Mouse (Mus musculus) testis, postnatal 14 days (tissue): Measurements from ENCODE around the gene Coq8b.
"Not testable (repeated sequence)": the region's sequence is repeated elsewhere in the genome, so short reads cannot be mapped to it uniquely, and the experiment has no call there.

Source experiments
- DNase-seq: peaks from one replicate; pipeline ENCODE4 v3.0.0; 2021; ENCODE audit warnings: low spot score

The Coq8b gene

DNA sequence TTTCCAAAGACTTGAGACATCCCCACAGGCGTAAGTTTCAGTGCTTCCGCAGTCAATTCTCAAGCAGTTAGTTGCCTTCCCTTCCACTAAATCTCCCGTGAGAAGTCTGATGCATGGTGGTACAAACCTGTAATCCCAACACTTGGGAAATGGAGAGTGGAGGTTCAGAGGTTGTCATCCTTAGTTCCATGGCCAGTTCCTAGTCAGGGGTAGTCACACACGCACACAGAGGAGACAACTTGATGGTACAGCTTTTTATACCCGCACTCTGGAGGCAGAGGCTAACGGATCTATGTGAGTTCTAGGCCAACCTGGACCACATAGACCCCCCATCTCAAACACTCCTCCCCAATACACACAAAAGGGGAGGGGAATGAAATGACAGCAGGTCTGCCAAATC is 4.0 kb upstream of the Coq8b start:
- DNase-seq, result no peak

DNA sequence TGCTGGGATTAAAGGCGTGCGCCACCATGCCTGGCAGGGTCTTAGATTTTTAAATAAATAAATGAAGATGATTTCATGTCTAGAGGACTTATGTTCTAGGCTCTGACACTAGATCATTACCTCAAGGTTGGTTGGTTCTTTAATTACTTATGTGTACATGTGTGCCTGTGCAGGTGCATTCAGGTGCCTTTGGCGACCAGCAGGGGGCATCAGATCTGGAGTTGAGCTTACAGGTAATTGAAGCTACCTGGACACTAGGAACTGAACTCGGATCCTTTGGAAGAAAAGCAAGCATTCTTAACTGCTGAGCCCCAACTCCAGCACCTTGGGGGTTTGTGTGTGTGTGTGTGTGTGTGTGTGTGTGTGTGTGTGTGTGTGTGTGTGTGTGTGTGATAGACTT is 2.0 kb upstream of the Coq8b start:
- DNase-seq, result no peak

DNA sequence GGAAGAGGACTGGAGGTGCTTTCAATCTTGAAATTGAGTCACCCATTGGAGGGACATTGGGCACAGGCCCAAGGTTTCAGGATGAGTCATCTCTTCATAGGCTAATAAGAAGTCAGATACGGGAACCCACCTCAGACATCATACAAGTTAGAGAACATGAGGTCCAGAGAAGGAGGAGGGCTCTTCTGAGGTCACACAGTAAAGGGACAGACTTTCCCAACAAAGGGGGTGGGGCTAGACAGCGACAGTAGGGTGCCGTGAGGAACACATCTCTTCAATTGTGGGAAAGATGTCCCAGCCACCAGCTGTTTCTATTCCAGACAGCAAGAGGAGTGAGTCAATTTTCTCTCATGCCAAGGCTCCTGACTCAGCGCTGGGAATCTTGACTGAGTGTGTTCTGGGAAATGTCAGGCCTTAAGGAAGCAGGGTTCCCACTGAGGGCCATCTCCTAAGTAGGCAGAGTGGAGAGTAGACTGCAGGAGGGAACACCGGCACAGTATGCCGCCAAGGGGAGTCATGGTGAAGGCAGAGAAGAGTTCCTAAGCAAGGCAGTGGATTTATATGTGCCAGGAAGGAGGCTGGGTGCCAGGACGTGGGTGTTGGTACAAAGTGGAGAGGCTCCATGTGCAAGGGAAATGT is 1.0 kb upstream of the Coq8b start:
- DNase-seq, result no peak

DNA sequence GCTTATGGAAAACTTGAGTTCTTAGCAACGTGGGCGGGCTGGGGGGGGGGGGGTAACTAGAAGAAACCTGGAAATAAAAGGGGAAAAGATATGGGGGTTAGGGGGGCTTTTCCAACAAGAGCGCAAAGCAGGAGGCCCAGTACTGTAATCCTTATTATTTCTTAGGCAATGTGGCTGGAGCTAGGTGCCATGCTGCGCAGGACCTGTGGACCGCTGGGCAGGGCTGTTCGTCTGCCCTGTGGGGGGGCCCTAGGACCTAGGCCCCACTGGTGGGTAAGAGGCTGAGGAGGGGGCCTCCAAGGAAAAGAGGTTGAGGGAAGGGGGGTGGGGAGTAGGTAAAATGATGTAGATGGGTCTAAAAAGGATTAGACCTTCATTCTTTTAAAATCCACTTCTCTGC is 477 bp downstream of the Coq8b start:
- no peak for DNase-seq

DNA sequence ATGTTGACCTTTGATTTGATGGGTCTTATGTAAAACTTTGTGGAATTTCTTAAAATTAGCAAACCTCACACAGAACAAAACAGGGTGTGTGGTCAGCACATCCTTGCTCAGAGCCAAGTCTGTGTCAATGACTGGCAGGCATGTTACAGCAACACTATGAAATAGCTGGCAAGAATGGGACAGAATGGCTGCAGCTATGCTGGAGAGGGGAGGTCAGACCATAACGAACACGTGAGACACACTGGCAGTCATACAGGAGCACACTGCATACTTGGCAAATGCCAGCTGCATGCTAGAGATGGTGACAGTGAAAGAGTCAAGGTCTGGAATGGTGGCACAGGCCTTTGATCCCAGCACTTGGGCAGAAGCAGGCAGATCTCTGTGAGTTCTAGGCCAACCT is 2.9 kb downstream of the Coq8b start:
- no peak for DNase-seq

DNA sequence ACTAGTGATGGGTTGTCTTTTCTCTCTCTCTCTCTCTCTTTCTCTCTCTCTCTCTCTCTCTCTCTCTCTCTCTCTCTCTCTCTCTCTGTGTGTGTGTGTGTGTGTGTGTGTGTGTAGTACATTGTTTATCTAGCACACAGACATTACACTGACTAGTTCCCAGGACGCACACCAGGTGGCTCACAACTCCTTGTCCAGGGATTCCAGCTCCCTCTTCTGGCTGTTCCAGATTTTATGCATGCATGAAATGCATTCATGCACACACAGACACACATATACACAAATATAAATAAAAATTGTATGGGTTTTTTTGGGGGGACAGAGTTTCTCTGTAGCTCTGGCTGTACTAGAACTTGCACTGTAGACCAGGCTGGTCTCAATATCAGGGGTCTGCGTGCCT is 4.7 kb downstream of the Coq8b start:
- DNase-seq, result no peak

DNA sequence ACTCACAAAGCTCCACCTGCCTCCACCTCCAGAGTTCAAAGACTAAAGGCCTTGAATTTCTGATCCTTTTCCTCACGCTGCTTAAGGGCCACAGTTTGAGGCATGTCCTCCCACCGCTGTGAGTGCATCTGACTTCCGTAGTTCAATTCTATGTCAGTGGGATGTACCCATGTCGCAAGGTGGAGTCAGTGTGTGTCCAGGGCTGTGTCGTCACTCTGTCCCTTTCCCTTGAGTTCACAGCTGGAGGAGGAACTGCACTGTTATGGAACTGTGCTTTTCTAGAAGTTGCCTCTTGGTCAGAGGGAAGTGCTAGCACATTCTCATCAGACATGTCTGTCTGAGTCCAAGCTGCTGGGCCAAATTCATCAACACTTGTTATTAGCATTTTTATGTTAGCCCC is 5.7 kb downstream of the Coq8b start:
- no peak for DNase-seq

DNA sequence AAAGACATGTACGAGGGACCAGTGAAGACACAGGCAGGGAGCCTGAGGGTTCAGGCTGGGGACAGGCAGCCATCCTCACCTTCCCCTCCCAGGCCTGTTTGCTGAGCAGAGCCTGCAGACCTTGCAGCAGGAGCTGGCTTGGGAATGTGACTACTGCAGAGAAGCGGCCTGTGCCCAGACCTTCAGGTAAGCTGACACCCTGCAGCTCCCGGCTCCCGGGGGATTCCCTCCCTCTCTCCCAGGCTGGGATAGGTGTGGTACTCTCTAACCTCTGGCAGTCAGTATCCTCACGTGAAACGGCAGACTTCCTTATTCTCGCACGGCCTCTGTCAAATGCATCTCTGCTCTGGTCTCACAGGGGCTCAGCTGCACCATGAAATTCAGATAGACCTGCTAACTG is 10.4 kb downstream of the Coq8b start:
- no peak for DNase-seq

DNA sequence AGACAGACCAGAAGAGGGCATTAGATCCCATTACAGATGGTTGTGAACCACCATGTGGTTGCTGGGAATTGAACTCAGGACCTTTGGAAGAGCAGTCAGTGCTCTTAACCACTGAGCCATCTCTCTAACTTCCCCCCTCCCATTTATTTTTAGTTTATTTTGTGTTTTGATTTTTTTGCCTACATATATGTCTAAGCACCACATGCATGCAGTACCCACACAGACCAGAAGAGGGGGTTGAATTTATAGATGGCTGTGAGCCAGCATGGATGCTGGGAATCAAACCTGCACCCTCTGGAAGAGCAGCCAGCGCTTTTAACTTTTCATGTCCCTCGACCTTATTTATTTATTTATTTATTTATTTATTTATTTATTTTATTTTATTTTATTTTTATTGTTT is 11.3 kb downstream of the Coq8b start:
- DNase-seq, result not testable (repeated sequence)

DNA sequence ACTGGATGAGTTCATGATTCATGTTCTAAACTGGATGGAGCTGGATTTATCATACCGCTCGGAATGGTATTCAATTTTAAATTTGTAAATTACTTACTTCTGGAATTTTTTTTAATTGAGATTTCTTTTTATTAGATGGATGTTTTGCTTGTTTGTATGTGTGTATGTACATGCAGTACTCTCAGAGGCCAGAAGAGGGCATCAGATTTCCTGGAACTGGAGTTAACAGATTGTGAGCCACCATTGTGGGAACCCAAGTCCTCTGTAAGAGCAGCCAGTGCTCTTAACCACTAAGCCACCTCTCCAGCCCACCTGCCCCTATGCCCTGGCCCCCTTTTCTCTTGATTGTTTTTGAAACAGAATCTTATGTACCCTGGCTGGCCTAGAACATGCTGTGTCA is 16.3 kb downstream of the Coq8b start:
- DNase-seq, result no peak

DNA sequence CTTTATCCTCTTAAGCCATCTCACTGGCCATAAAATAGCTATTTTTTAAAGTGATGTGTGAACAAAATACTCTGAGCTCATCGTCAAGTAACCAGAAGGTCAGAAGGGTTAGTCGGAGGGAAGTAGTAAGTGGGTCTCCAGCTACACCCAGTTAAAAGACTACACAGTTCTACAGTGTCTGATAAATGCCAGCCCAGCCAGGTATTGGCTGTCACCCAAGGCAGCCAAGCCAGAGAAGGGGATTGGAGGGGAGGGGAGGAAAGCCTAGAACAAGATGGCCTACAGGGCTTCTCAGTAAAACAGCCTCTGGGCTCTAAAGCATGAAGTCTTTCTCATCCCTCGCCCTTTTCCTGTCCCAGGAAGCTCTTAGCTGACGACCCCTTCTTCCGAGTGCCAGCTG is 17.1 kb downstream of the Coq8b start:
- no peak for DNase-seq

DNA sequence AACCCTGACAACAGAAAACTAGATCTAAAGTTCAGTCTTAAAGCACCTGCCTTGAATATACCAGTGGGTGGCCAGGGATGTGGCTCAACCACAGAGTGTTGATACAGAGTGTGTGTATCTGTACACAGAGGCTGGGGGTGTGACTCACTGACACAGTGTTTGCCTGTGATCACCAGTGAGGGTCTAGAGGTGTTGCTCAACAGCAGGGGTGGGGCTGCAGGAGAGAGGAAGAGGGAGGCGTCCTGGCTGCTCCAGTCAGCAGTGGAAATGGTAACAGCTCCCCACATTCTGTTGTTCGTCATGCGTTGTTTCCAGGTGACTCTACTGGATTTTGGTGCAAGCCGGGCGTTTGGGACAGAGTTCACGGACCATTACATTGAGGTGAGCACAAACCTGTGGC is 19.1 kb downstream of the Coq8b start:
- DNase-seq, result no peak

DNA sequence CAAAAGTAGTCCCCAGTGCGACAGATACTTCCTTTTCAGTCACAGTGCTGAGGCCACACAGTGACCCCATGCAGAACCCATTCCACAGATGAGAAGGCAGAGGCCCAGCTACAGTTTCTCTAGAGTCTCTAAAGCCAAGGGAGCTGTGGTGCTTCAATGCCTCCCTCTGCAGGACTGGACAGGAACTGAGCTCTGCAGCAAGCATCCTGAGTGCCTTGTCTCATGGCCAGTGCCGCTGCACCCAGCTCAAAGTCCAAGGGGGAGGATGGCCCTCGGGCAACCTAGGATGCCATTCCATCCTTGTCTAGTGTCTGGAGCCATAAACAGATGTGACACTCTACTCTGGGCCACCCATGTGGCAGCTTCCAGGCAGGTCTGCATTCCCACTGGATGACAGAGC is 22.9 kb downstream of the Coq8b start:
- no peak for DNase-seq

DNA sequence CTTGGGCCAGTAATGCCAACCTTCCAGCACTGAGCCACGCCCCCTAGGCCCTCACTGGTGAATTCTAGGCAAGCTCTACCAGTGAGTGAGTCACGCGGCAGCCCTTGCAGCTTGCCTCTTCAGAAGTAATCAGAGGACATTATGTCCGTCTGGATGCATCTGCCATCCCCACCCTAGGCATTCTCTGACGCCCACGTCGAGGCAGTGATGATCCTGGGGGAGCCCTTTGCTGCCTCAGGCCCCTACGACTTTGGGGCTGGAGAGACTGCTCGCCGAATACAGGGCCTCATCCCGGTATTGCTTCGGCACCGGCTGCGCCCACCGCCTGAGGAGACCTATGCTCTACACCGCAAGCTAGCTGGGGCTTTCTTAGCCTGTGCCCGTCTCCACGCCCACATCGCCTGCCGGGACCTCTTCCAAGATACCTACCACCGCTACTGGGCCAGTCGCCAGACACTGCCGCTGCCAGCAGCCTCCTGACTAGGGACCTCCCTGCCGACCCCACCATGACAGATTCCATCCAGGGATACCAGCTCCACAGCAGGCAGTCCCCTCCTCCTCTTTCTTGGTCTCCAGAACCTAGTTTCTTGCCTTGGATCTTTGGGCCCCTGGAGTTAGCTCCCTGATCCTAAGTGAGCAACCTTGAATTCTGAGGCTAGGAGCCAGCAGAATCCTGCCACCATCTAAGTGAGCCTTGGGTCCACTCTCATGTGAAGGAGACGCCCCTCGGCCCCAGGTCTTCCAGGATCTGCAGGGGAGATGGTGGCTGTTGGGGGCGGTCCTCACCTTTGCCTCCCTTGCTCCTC is 24.4 kb downstream of the Coq8b start:
- DNase-seq, result peak; percentile 52

DNA sequence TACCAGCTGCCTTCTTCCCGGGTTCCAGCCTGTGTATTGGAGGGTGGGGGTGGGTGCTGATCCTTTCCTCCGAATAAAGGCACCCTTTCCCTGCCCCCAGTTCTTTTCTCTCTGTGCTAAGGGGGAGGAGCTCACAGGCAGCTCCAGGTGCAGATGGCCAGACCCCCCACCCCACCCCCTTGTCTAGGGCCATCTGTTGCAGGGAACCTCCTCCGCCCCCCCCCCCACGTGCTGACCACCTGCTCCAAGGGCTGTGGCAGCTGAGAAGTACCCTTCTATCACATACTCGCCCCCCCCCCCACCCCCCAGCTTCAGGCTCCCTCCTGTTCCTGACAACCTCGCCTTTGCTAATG is 25.0 kb downstream of the Coq8b start:
- no peak for DNase-seq

DNA sequence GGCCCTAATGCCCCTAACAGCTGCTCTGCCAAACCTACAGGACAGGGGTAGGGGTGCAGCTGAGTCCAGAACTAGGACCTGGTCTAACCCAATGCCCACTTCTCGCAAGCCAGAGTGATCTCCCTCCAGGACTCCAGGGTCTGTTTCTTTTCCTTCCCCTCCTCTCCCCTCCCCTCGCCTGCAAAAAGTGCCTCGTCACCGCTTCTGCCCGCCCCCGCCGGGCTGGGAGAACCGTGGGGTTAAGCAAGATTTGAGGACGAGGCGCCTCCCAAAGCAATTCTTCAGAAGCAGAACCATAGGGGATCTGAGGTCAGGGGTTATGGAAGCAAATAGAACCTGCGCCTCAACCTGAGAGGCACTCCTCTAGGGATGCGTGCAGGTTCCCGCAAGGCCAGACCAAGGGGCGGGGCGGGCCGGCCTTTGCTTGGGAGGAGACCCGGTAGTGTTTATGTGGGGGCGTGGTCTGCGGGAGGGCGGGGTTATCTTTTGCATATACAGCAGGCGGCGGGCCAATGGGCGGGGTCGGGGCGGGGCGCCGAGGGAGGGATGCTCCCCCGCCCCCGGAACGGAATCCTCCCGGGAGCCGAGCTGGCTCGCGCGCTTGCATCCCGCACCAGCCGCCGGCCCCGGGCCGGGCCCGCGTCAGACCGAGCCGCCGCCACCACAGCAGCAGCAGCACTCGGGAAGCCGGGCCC is 25.5 kb downstream of the Coq8b start, which contains the start of gene Numbl:
Gene Numbl (plus strand): TSS at position 229 of the 695 bp plus-strand sequence.
- DNase-seq, result peak; percentile 95

DNA sequence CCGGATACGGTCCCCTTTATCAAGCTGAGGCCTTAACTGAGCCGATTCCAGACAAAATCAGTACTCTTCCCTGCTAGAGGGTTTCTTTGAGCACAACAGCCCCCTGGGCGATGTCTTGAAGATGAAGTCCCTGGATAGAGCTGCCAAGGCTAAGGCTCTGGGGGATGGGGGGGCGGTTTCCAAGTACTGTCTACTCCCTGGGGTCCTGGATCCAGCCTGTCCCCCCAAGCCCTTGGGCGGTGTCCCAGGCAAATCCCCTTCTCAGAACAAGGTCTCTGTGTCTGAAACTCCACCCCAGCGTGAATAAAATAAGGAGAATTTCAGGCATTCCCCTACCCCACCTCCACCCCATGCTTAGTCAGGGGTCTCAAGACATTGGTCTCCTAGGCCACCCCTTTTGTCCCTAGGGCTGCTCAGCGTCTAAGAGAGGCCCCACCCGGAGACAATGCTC is 26.5 kb downstream of the Coq8b start:
- no peak for DNase-seq

DNA sequence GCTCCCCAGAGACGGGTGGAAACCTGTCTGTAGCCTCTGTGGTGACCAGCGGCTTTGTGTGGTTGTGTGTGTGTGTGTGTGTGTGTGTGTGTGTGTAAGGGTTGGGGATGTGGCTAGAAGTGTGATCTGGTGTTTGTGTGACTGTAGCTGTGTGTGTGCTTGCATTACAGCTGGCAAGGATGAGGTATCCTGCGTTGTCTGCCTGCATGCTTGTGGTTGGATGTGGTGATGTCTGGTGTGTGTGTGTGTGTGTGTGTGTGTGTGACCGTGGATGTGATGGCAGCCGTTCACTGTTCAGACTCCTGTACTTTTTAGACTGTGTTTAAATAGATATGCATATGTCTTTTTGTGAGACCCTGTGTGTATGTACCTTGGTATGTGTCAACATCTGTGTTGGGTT is 26.9 kb downstream of the Coq8b start:
- no peak for DNase-seq

DNA sequence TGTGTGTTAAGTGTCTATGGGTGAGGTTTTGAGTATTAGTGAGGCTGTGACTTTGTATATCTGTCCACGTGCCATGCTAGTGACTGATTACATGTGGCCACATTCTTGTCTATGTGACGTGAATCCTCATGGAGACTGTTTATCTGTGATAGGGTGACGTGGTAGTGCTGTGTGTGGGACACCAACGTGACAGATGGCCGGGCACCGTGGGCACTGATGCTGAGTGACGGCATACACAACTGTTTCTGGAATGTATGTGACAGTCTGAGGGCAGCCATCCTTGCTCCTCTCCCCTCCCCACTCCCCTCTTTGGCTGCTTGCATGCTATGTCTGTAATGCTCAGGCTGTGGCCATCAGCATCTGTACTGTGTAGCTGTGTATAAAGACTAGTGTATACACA is 28.0 kb downstream of the Coq8b start:
- no peak for DNase-seq

DNA sequence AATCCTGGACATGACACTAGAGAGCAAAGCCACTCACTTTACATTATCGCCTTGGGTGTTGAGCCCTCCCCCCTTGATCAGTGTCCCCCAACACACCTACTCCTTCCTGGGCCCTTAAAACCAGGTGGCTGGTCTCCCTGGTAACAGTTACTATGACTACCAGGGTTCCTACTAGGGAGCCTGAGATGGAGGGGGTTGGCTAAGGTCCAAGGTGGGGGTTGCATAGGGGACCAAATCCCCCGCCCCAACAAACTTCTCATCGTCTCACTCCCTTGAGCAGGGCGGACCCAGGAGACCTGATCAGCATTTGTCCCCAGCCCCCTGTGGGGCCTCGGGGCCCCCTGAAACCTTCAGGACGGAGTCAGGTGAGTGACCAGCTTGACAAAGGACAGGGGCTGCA is 29.1 kb downstream of the Coq8b start:
- no peak for DNase-seq

DNA sequence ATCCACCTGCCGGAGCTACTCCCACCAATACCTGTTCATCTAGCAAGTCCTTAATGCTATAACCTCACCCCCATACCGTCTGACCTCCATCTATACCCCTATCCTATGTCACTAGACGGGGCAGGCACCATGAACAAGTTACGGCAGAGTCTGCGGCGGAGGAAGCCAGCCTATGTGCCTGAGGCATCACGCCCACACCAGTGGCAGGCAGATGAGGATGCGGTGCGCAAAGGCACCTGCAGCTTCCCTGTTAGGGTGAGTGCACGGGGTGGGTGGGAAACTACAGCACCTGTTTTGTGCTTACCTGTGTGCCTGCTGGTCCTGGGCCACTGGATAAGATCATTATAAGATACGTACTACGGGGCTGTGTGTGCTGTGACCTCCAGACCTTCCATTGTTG is 31.9 kb downstream of the Coq8b start:
- DNase-seq, result no peak

DNA sequence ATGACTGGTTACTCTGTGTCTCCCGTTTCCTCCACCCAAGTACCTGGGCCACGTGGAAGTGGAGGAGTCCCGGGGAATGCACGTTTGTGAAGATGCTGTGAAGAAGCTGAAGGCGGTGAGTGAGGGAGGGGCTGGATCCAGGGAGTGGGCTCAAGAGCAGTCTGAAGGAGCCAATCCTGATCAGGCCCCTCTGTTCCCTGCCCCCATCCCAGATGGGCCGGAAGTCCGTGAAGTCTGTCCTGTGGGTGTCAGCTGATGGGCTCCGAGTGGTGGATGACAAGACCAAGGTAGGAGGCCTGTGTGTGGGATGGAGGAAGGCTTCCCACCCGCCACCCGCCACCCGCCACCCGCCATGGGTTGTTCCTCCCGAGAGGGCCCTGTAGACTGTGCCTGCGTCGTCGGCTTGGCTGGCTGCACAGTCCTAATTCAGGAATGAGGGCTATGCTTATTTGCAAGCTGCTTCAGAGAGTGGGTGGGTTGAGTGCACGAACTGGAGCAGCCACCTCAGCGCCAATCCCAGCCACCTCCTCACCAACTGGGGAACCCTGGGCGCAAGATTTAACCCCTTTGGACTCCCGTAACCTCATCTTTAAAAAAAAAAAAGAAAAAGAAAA is 33.8 kb downstream of the Coq8b start:
- DNase-seq, result no peak

DNA sequence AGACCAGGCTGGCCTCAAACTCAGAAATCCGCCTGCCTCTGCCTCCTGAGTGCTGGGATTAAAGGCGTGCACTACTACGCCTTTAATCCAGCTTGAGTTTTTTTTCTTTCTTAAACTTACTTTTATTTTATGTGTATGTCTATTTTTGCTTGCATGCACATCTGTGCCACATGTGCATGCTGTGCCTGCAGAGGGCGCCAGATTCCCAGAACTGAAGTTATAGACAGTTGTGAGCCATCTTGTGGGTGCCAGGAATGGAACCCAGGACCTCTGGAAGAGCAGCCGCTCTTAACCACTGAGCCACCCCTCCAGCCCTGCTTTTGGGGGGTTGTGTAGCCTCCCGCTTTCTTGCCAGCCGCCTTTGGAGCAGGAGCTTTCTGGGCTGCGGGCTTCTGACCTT is 38.6 kb downstream of the Coq8b start:
- DNase-seq, result no peak
